In genomic region chr13:45539205-45539568, GRCm38 (mm10) we compare ENCODE assay signal across 8 mouse cellular contexts. TPM values are rescaled to one million over a fixed set of nuclear protein-coding genes. Genes with fewer than 3 reads are reported as not detected.
DNase-seq lines count a peak whose midpoint lies in the region; ATAC-seq and TF ChIP-seq lines count a peak whose summit lies in the region.

No protein-coding gene starts in this region.

- TF ChIP-seq POLR2A in bone marrow, adult 2 months (IDR thresholded peaks at IDR 0.05; ENCODE audit: borderline replicate concordance, control insufficient read depth, low read depth, low read length): no peak

- H3K36me3 ChIP-seq in embryonic facial prominence, embryonic 14.5 days (ENCODE audit: control insufficient read depth, insufficient read depth, low read length): no peaks in the 10 kb centered on the region
- peaks cover 12% of the 10 kb centered on the region for H3K36me3 ChIP-seq in heart, embryonic 11.5 days (ENCODE audit: control insufficient read depth, insufficient read depth, low read length)
- H3K36me3 ChIP-seq in kidney, embryonic 15.5 days: peaks cover 35% of the 10 kb centered on the region
- H3K36me3 ChIP-seq in liver, embryonic 11.5 days (ENCODE audit: control insufficient read depth, insufficient read depth, low read length): peaks cover 25% of the 10 kb centered on the region; the same call in 1 of the 2 replicates
- H3K36me3 ChIP-seq in stomach, postnatal 0 days (ENCODE audit: control insufficient read depth, insufficient read depth, low read length): no peaks in the 10 kb centered on the region

- TF ChIP-seq CTCF in bone marrow, adult 2 months (IDR thresholded peaks at IDR 0.05; ENCODE audit: control insufficient read depth, insufficient read depth, low read length): peak; percentile 75
- TF ChIP-seq CTCF in stomach, postnatal 0 days (IDR thresholded peaks at IDR 0.05; ENCODE audit: low read depth): peak; percentile 83

- ATAC-seq in embryonic facial prominence, embryonic 14.5 days (ENCODE audit: low read depth): peak; percentile 90
- ATAC-seq in heart, embryonic 11.5 days (replicated peaks; ENCODE audit: insufficient number of reproducible peaks, low FRiP score, low TSS enrichment): no peak
- peak; percentile 88 for ATAC-seq in kidney, embryonic 15.5 days (replicated peaks; ENCODE audit: low FRiP score)
- ATAC-seq in liver, embryonic 11.5 days (replicated peaks; ENCODE audit: low FRiP score): peak; percentile 68
- peak; percentile 75 for ATAC-seq in stomach, postnatal 0 days (ENCODE audit: low FRiP score, low TSS enrichment)

- TF ChIP-seq EP300 in stomach, postnatal 0 days (optimal IDR thresholded peaks at IDR 0.05): no peak

- DNase-seq in A20 (ENCODE audit: low read depth, low spot score): peak; percentile 51
- peak; percentile 93 for DNase-seq in embryonic facial prominence, embryonic 14.5 days (ENCODE audit: low spot score)
- peak; percentile 59 for DNase-seq in liver, embryonic 11.5 days (ENCODE audit: low spot score)
- peak; percentile 80 for DNase-seq in neural tube, embryonic 10.5 days (ENCODE audit: extremely low spot score, low spot score)
- peak; percentile 72 for DNase-seq in stomach, postnatal 0 days (ENCODE audit: low spot score)

- no peaks in the 10 kb centered on the region for H3K4me1 ChIP-seq in bone marrow, adult 2 months (ENCODE audit: control insufficient read depth, insufficient read depth, low read length)
- peaks cover 4% of the 10 kb centered on the region; the same call in 1 of the 2 replicates for H3K4me1 ChIP-seq in embryonic facial prominence, embryonic 14.5 days (ENCODE audit: control insufficient read depth, insufficient read depth, low read length)
- peaks cover 36% of the 10 kb centered on the region for H3K4me1 ChIP-seq in heart, embryonic 11.5 days (ENCODE audit: control insufficient read depth, insufficient read depth, low read length)
- H3K4me1 ChIP-seq in kidney, embryonic 15.5 days: peaks cover 11% of the 10 kb centered on the region
- peaks cover 18% of the 10 kb centered on the region for H3K4me1 ChIP-seq in liver, embryonic 11.5 days (replicated peaks; ENCODE audit: control insufficient read depth, insufficient read depth, low read length)
- no peaks in the 10 kb centered on the region for H3K4me1 ChIP-seq in stomach, postnatal 0 days (replicated peaks; ENCODE audit: control insufficient read depth, insufficient read depth)

- no peak overlapping the region for H3K27ac ChIP-seq in bone marrow, adult 2 months (ENCODE audit: control insufficient read depth, insufficient read depth, low read depth, low read length, poor library complexity)
- H3K27ac ChIP-seq in embryonic facial prominence, embryonic 14.5 days (replicated peaks; ENCODE audit: low read depth, low read length): peak overlapping the region; percentile 39; the same call in 1 of the 2 replicates
- peak overlapping the region; percentile 86 for H3K27ac ChIP-seq in heart, embryonic 11.5 days (ENCODE audit: low read depth, low read length)
- peak overlapping the region; percentile 66 for H3K27ac ChIP-seq in kidney, embryonic 15.5 days
- no peak overlapping the region; the same call in 1 of the 2 replicates for H3K27ac ChIP-seq in liver, embryonic 11.5 days (ENCODE audit: low read depth, low read length)
- no peak overlapping the region for H3K27ac ChIP-seq in stomach, postnatal 0 days (replicated peaks)

- no peak overlapping the region for H3K4me3 ChIP-seq in bone marrow, adult 2 months (replicated peaks; ENCODE audit: control insufficient read depth, low read depth, low read length)
- H3K4me3 ChIP-seq in embryonic facial prominence, embryonic 14.5 days (ENCODE audit: low read depth, low read length): peak overlapping the region; percentile 37
- peak overlapping the region; percentile 36 for H3K4me3 ChIP-seq in heart, embryonic 11.5 days (ENCODE audit: low read depth, low read length)
- H3K4me3 ChIP-seq in kidney, embryonic 15.5 days (replicated peaks): peak overlapping the region; percentile 45
- H3K4me3 ChIP-seq in liver, embryonic 11.5 days (ENCODE audit: low read depth, low read length): peak overlapping the region; percentile 14
- peak overlapping the region; percentile 39 for H3K4me3 ChIP-seq in stomach, postnatal 0 days (ENCODE audit: low read depth, low read length)

- H3K4me2 ChIP-seq in embryonic facial prominence, embryonic 14.5 days (ENCODE audit: low read depth, low read length): peak overlapping the region; percentile 62
- H3K4me2 ChIP-seq in heart, embryonic 11.5 days: peak overlapping the region; percentile 75
- peak overlapping the region; percentile 80 for H3K4me2 ChIP-seq in kidney, embryonic 15.5 days
- peak overlapping the region; percentile 50 for H3K4me2 ChIP-seq in liver, embryonic 11.5 days
- peak overlapping the region; percentile 65 for H3K4me2 ChIP-seq in stomach, postnatal 0 days (replicated peaks; ENCODE audit: low read depth)

- no peaks in the 10 kb centered on the region for H3K27me3 ChIP-seq in embryonic facial prominence, embryonic 14.5 days (replicated peaks; ENCODE audit: control insufficient read depth, insufficient read depth, low read length)
- no peaks in the 10 kb centered on the region for H3K27me3 ChIP-seq in heart, embryonic 11.5 days (ENCODE audit: control insufficient read depth, insufficient read depth, low read length)
- no peaks in the 10 kb centered on the region for H3K27me3 ChIP-seq in kidney, embryonic 15.5 days
- H3K27me3 ChIP-seq in liver, embryonic 11.5 days (replicated peaks; ENCODE audit: control insufficient read depth, insufficient read depth, low read length): no peaks in the 10 kb centered on the region
- H3K27me3 ChIP-seq in stomach, postnatal 0 days (ENCODE audit: control insufficient read depth, insufficient read depth, low read length): no peaks in the 10 kb centered on the region

- 33% methylated on average over 10 of the region's 10 CpGs for WGBS in bone marrow, adult 2 months
- 11% methylated on average over 10 of the region's 10 CpGs for WGBS in embryonic facial prominence, embryonic 14.5 days
- 12% methylated on average over 10 of the region's 10 CpGs for WGBS in heart, embryonic 11.5 days (ENCODE audit: insufficient replicate concordance)
- WGBS in kidney, embryonic 15.5 days: 5% methylated on average over 10 of the region's 10 CpGs
- WGBS in liver, embryonic 11.5 days: 25% methylated on average over 10 of the region's 10 CpGs
- 14% methylated on average over 10 of the region's 10 CpGs for WGBS in stomach, postnatal 0 days

- no peaks in the 10 kb centered on the region for H3K9me3 ChIP-seq in embryonic facial prominence, embryonic 14.5 days (ENCODE audit: control insufficient read depth, low read length)
- H3K9me3 ChIP-seq in heart, embryonic 11.5 days (replicated peaks; ENCODE audit: control insufficient read depth, low read length): no peaks in the 10 kb centered on the region; the same call in 1 of the 2 replicates
- no peaks in the 10 kb centered on the region for H3K9me3 ChIP-seq in kidney, embryonic 15.5 days (replicated peaks)
- H3K9me3 ChIP-seq in liver, embryonic 11.5 days (ENCODE audit: control insufficient read depth, low read length): no peaks in the 10 kb centered on the region
- H3K9me3 ChIP-seq in stomach, postnatal 0 days (ENCODE audit: control insufficient read depth, low read length): no peaks in the 10 kb centered on the region

- peak overlapping the region; percentile 44; the same call in 1 of the 2 replicates for H3K9ac ChIP-seq in embryonic facial prominence, embryonic 14.5 days (ENCODE audit: low read depth, low read length)
- H3K9ac ChIP-seq in heart, embryonic 11.5 days (ENCODE audit: low read depth, low read length): peak overlapping the region; percentile 57; the same call in 1 of the 2 replicates
- H3K9ac ChIP-seq in kidney, embryonic 15.5 days: peak overlapping the region; percentile 39
- H3K9ac ChIP-seq in liver, embryonic 11.5 days (ENCODE audit: low read depth, low read length): no peak overlapping the region
- peak overlapping the region; percentile 56 for H3K9ac ChIP-seq in stomach, postnatal 0 days (ENCODE audit: low read length)

RNA-seq across cellular contexts. Expression of gene Gmpr, which starts 31.9 kb away (rescaled TPM):
- polyA plus RNA-seq in bone marrow, adult 2 months (2011; ENCODE audit: insufficient read depth, insufficient read length, low replicate concordance, missing spikeins): 7.9 and 10.9 TPM in 2 replicates
- 46.4 and 51.5 TPM in 2 replicates for polyA plus RNA-seq in embryonic facial prominence, embryonic 14.5 days (2014; fragmentation: Nextera tagmentation; extraction: Ambion mirVana)
- polyA plus RNA-seq in heart, embryonic 11.5 days (2014; fragmentation: Nextera tagmentation; extraction: Ambion mirVana): 176 and 191 TPM in 2 replicates
- polyA plus RNA-seq in kidney, embryonic 15.5 days (2015; fragmentation: Nextera tagmentation; extraction: Ambion mirVana): 49.9 and 52.1 TPM in 2 replicates
- polyA plus RNA-seq in liver, embryonic 11.5 days (2014; fragmentation: Nextera tagmentation; extraction: Ambion mirVana): 200 and 221 TPM in 2 replicates
- polyA plus RNA-seq in stomach, postnatal 0 days (2015; fragmentation: Nextera tagmentation; extraction: Ambion mirVana): 38.7 and 40.3 TPM in 2 replicates

Comparison
In these comparisons a context has a peak if more than half of its experiments do, and no peak if none do; other contexts are left out.
1. H3K27ac ChIP-seq: peak in embryonic facial prominence, embryonic 14.5 days (single experiment), heart, embryonic 11.5 days (single experiment) and kidney, embryonic 15.5 days (single experiment); none in bone marrow, adult 2 months (single experiment), liver, embryonic 11.5 days (single experiment) and stomach, postnatal 0 days (single experiment).
2. Peak in every context shown above with its lines, with median percentiles within 50 percentile points of each other: DNase-seq and H3K4me2 ChIP-seq.